Mouse (Mus musculus) fat pad, adult 2 months (tissue): ENCODE results near the gene Taf3.

Source experiments
- DNase-seq: peaks from one replicate; pipeline ENCODE4 v3.0.0-alpha.2; 2011; ENCODE audit warnings: low read depth, low spot score; ENCODE audit errors: extremely low read depth

Gene Taf3

DNA sequence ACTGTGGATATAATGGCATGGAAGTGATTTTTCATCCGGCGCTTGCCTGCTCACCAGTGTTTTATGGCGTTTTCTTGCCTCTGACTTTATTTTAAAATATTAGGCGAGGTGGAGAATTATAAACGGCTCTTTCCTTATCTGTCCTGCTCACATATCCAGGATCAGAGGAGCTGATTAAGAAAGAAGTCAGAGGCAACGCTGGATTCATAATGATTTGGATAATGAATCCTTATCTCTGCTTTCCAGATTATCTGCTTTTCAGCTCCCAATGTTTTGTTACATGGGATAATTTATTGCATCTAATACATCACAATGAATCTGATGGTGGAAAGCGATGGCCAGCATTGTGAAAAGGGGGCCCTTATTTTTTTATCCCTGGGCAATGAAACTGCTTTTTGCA lies 155.9 kb downstream of the Taf3 start:
- DNase-seq: no peak

DNA sequence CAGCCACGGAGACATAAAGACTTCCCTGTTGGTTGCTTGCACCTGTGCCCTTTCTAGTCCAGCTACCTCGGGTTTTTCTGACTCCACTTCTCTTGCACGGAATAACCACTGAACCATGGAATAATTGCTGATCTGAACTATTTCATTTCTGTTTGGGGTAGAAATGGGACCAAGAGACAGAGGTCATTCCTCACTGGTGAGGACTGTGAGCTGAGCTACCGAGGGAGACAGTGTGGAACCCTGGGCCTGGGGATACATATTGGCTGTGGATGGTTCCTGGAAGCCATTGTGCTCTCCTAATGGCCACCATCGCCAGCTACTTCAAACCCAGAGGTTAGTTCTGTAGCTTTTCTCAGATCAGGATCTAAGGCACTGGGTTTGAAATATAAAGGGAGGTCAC lies 157.5 kb downstream of the Taf3 start:
- DNase-seq: no peak

GRCm38 (mm10) chr2:9890251-9890650 lies 158.1 kb downstream of the Taf3 start:
- no peak for DNase-seq

DNA sequence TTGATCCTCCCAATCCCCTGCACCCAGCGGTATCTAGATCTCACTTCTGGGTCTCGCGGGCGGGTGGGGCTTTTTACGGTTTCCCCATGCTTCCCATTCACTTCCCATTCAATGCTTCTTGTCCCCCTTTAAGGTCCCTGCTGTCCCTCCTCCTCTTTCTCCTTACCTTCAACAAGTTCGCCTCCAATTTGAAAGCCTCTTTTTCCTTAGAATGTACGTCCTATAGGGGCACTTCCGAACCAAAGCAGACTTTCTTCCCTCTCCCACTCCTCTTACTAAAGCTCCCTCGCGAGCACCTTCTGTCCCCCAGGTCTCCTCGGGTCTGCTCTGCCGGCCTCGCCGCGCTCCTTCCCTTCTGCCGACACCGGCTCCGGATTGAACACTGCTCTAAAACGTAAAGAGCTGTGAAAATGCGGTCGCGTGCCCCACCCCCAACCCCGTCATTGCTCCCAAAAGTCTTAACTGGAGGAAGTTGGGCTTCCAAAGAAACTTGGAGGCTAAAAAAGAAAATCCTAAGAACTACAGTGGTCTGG lies 158.7 kb downstream of the Taf3 start, which contains the start of gene Gata3:
Gene Gata3 (minus strand): TSS at position 384 of the 533 bp plus-strand sequence.
- no peak for DNase-seq

DNA sequence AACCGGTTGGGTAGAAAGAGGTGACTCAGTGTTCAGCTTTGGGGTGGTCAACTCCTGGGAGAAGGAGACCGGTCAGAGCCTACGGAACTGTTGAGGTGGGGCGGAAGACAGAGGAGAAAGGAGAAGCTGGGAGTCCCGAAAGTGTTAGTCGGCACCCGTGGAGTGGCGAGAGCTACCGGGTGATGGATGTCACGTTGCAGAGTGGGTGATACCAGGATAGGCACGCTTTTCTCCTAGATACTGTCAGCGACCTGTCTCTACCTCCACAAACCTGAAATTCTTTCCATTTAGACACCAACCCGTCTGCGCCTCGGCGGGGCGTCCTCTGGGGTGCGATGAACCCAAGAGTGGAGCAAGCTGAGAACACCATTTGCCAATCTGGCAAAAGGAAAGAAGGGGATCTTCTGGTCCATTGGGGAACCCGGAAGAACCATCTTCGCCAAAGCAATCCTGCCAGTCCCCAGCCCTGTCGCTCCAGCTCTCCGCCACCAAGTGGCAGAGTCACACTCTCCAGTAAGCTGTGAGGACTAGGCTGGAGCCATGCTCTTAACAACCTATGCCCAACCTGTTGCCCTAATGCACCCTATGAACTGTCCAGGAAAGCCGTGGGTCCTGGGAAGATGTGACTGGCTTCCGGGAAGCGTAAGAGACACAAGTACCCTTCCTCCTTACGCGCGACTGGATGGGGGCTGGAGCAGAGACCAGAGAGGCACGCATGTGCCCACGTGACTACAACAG lies 159.3 kb downstream of the Taf3 start, which contains the start of gene 9230102O04Rik:
Gene 9230102O04Rik (minus strand): TSS at position 628 of the 738 bp plus-strand sequence.
- no peak for DNase-seq

- DNase-seq: no peak
These were observed 160.8 kb downstream of the Taf3 start for GRCm38 (mm10) chr2:9887636-9888035.

- DNase-seq: no peak
These were observed 161.3 kb downstream of the Taf3 start for GRCm38 (mm10) chr2:9886921-9887610.

- DNase-seq: no peak
These were observed 162.4 kb downstream of the Taf3 start for GRCm38 (mm10) chr2:9886031-9886430.

- DNase-seq: no peak
These were observed 163.1 kb downstream of the Taf3 start for GRCm38 (mm10) chr2:9885217-9885770.

DNA sequence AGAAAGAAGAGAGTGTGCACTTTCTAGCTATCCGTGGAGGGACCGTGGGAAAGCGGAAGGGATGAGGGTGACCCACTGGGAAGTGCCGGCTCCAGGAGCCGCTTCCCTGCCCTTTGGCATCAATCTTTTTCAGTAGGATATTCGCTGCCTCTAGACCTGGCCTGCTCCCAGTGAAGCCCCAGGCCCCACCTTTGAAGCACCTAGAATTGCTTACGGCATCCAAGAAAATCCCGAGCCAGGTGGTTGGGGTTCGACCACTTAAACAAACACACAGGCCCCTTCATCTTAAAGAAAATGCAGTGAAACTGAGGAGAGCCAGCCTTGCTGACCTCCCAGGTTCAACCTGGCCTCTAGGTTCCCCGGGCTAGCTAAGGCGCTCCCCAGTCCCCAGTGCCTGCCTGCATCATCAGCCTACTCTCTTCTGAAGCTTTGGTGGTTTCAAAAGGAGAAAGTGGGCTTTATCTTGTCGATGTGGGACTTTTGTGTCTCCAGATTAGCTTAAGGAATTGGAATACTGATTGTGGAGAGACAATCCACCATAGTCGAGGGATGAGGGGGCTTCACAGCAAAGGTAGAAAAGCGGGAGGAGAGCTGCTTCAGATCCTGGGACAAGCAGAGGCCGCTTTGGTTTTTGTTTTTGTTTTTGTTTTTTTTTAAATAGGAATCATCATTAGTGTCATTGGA lies 163.7 kb downstream of the Taf3 start:
- no peak for DNase-seq

- DNase-seq: no peak
These were observed 164.4 kb downstream of the Taf3 start for GRCm38 (mm10) chr2:9883803-9884532.

GRCm38 (mm10) chr2:9882926-9883802 lies 165.2 kb downstream of the Taf3 start:
- DNase-seq: no peak

DNA sequence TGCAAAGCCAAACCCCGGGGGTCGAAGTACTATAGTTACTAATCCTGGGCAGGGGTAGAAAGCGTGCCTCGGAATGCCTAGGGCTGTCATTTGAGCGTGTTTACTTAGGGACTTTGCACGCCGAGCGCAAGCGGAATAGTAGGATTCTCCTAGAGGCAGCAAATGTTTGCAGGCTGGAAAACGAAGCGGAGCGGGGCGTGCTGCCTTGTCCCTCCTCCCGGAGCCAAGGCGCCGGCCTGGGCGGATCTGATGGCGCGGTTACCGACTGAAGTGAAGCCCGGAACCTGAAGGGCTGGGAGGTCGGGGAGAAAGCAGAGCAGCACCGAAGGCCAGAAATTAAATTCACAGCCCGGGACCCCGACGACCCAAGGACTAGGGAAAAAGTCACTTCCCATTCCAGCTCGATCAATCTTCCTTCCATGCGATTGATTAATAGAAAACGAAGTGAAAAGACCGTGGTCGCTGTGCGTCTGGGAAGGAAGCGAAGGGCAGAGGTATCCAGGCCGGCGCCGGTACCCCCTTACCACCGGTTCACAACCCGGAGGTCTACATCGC lies 165.9 kb downstream of the Taf3 start:
- DNase-seq: no peak

- no peak for DNase-seq
These were observed 166.8 kb downstream of the Taf3 start for GRCm38 (mm10) chr2:9881611-9882023.

GRCm38 (mm10) chr2:9881051-9881591 lies 167.3 kb downstream of the Taf3 start, which contains the start of gene 4930412O13Rik:
4930412O13Rik (plus strand) TSS chr2:9881252.
- no peak for DNase-seq

DNA sequence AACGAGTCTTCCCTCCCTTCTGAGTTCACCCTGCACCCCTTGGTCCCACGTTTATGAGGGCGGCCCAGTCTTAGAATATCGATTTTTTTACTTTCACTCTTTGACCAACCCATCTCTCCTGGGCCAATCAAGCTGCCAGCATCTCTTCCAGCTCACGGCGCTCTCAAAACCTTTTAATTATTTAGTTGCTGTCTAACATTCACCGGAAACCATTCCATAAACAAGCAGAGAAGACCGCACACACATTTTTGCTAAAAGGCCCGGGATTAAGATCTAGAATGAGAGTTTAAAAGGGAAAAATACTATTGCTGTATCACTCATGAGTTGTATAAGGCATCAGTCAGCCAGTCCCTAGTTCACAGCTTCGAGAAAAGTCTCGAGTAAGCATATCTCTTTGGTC lies 168.1 kb downstream of the Taf3 start:
- no peak for DNase-seq

GRCm38 (mm10) chr2:9879493-9879892 lies 168.9 kb downstream of the Taf3 start:
- peak; percentile 61 for DNase-seq

- no peak for DNase-seq
These were observed 169.3 kb downstream of the Taf3 start for GRCm38 (mm10) chr2:9879092-9879491.

GRCm38 (mm10) chr2:9878564-9879081 lies 169.8 kb downstream of the Taf3 start:
- no peak for DNase-seq
